7 mouse cellular contexts compared by ENCODE assay signal in the genomic region with DNA sequence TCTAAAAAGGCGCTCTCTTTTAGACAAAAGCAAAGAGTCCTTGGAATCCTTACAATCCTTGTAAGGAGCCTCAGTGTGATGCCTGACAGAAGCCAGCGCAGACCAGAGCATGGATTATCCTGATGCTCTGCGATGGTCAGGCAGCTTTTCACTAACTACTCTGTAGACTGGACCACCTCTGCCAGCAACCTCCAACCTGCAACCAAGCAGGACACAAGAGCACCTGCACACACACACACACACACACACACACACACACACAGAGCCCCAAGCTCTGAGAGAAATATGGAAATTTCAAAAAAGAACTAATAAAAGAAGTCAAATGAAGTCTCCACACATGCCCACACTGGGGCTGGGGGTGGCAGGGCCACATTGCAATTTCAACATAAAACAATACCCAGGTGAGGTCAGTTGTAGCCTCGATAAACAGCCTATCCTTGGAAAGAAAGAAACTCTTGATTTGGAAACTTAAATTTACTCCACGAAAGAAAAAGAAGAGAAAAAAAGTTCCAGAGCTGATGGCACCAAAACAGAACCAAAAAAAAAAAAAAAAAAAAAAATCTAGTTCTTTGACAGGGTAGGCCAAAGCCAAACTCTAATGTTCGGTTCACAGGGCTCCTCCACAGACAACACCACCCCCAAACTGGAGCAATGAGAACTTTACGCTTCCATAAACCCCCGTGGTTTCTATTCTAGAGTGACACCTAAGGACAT. TPM values are rescaled to one million over a fixed set of nuclear protein-coding genes. Genes with fewer than 3 reads are reported as not detected.
DNase-seq lines count a peak whose midpoint lies in the region; ATAC-seq and TF ChIP-seq lines count a peak whose summit lies in the region.

No protein-coding gene starts in this region.

- peak overlapping the region; percentile 100; the same call in 1 of the 2 replicates for H3K27ac ChIP-seq in embryonic facial prominence, embryonic 14.5 days (replicated peaks; ENCODE audit: low read depth, low read length)
- peak overlapping the region; percentile 99 for H3K27ac ChIP-seq in intestine, embryonic 14.5 days (ENCODE audit: low read depth)
- peak overlapping the region; percentile 99 for H3K27ac ChIP-seq in neural tube, embryonic 13.5 days (replicated peaks)

- H3K4me2 ChIP-seq in embryonic facial prominence, embryonic 14.5 days (ENCODE audit: low read depth, low read length): peak overlapping the region; percentile 85
- peak overlapping the region; percentile 88 for H3K4me2 ChIP-seq in intestine, embryonic 14.5 days (ENCODE audit: low read length)
- H3K4me2 ChIP-seq in neural tube, embryonic 13.5 days: peak overlapping the region; percentile 65

- no peaks in the 10 kb centered on the region for H3K36me3 ChIP-seq in embryonic facial prominence, embryonic 14.5 days (ENCODE audit: control insufficient read depth, insufficient read depth, low read length)
- H3K36me3 ChIP-seq in intestine, embryonic 14.5 days (ENCODE audit: control insufficient read depth, insufficient read depth, low read length): 0 out of 2 replicates have a peak, but pooled peaks cover 4% of the 10 kb centered on the region
- H3K36me3 ChIP-seq in neural tube, embryonic 13.5 days: no peaks in the 10 kb centered on the region

- peak overlapping the region; percentile 100 for H3K9ac ChIP-seq in embryonic facial prominence, embryonic 14.5 days (ENCODE audit: low read depth, low read length)
- peak overlapping the region; percentile 100 for H3K9ac ChIP-seq in intestine, embryonic 14.5 days (ENCODE audit: low read length)
- H3K9ac ChIP-seq in neural tube, embryonic 13.5 days: peak overlapping the region; percentile 100

- DNase-seq in lung, adult 2 months: no peak
- DNase-seq in lung, postnatal 36 days: no peak
- no peak for DNase-seq in embryonic facial prominence, embryonic 14.5 days (ENCODE audit: low spot score)
- no peak for DNase-seq in intestine, embryonic 14.5 days (ENCODE audit: low spot score)
- DNase-seq in adrenal gland, adult 18-20 months (ENCODE audit: low spot score in 2 of 2): no peak

- peaks cover 18% of the 10 kb centered on the region for H3K4me1 ChIP-seq in lung, adult 2 months (ENCODE audit: control insufficient read depth, insufficient read depth, low read length)
- peaks cover 13% of the 10 kb centered on the region for H3K4me1 ChIP-seq in embryonic facial prominence, embryonic 14.5 days (ENCODE audit: control insufficient read depth, insufficient read depth, low read length)
- H3K4me1 ChIP-seq in intestine, embryonic 14.5 days (replicated peaks; ENCODE audit: control insufficient read depth, insufficient read depth, low read length): peaks cover 22% of the 10 kb centered on the region
- H3K4me1 ChIP-seq in neural tube, embryonic 13.5 days (replicated peaks): peaks cover 57% of the 10 kb centered on the region

- peak overlapping the region; percentile 68 for H3K4me3 ChIP-seq in lung, adult 2 months (replicated peaks; ENCODE audit: extremely low read depth, low read depth, low read length)
- peak overlapping the region; percentile 87 for H3K4me3 ChIP-seq in embryonic facial prominence, embryonic 14.5 days (ENCODE audit: low read depth, low read length)
- peak overlapping the region; percentile 90 for H3K4me3 ChIP-seq in intestine, embryonic 14.5 days (ENCODE audit: low read depth, low read length)
- peak overlapping the region; percentile 94 for H3K4me3 ChIP-seq in neural tube, embryonic 13.5 days

- no peaks in the 10 kb centered on the region for H3K9me3 ChIP-seq in embryonic facial prominence, embryonic 14.5 days (ENCODE audit: control insufficient read depth, low read length)
- no peaks in the 10 kb centered on the region for H3K9me3 ChIP-seq in intestine, embryonic 14.5 days (ENCODE audit: control insufficient read depth, low read length)
- no peaks in the 10 kb centered on the region for H3K9me3 ChIP-seq in neural tube, embryonic 13.5 days

- H3K27me3 ChIP-seq in embryonic facial prominence, embryonic 14.5 days (replicated peaks; ENCODE audit: control insufficient read depth, insufficient read depth, low read length): no peaks in the 10 kb centered on the region
- no peaks in the 10 kb centered on the region for H3K27me3 ChIP-seq in intestine, embryonic 14.5 days (replicated peaks; ENCODE audit: control insufficient read depth, insufficient read depth, low read length)
- no peaks in the 10 kb centered on the region for H3K27me3 ChIP-seq in neural tube, embryonic 13.5 days

- ATAC-seq in embryonic facial prominence, embryonic 14.5 days (ENCODE audit: low read depth): no peak
- ATAC-seq in intestine, embryonic 14.5 days (replicated peaks; ENCODE audit: low FRiP score, low TSS enrichment, low read depth): no peak
- ATAC-seq in neural tube, embryonic 13.5 days (ENCODE audit: low read depth): no peak
- no peak for ATAC-seq in inflammation-experienced regulatory T-cells, adult 6 months

- TF ChIP-seq POLR2A in lung, adult 2 months (IDR thresholded peaks at IDR 0.05; ENCODE audit: borderline replicate concordance, extremely low read depth, low read depth, low read length): no peak

- 41% methylated on average over 8 of the region's 8 CpGs for WGBS in lung, adult 2 months
- WGBS in embryonic facial prominence, embryonic 14.5 days: 44% methylated on average over 8 of the region's 8 CpGs
- 41% methylated on average over 8 of the region's 8 CpGs for WGBS in intestine, embryonic 14.5 days
- 49% methylated on average over 8 of the region's 8 CpGs for WGBS in neural tube, embryonic 13.5 days

- TF ChIP-seq CTCF in lung, adult 2 months (IDR thresholded peaks at IDR 0.05; ENCODE audit: insufficient read depth, low read length): no peak

RNA-seq across cellular contexts. Expression of a gene that starts 2.2 kb away (rescaled TPM):
- polyA plus RNA-seq in lung, adult 2 months (2012; rRNA removed): 14.7 and 16.7 TPM in 2 replicates
- polyA plus RNA-seq in embryonic facial prominence, embryonic 14.5 days (2014; fragmentation: Nextera tagmentation; extraction: Ambion mirVana): 9.9 and 10.6 TPM in 2 replicates
- 14.7 and 16.1 TPM in 2 replicates for polyA plus RNA-seq in intestine, embryonic 14.5 days (2014; fragmentation: Nextera tagmentation; extraction: Ambion mirVana)
- 9.5 and 12.4 TPM in 2 replicates for polyA plus RNA-seq in neural tube, embryonic 13.5 days (2015; fragmentation: Nextera tagmentation; extraction: Ambion mirVana)
- total RNA-seq in adrenal gland, adult 18-20 months (2021): 10 to 100 TPM; 24.7 to 27.3 TPM
- 10 to 100 TPM; 17.3 to 27.5 (median 19.9) TPM for polyA plus RNA-seq in inflammation-experienced regulatory T-cells, adult 6 months (2017; shearing (Covaris generic))
